Mouse (Mus musculus) liver, adult 2 months (tissue): Measurements from ENCODE around the gene Chpf.

Experiments used
- CTCF ChIP-seq: fragments of 200-500 bp; IDR thresholded peaks from 2 replicates; pipeline ENCODE4 v1.5.1; 2011; ENCODE audit warnings: low read depth, low read length, control low read depth
- POLR2A ChIP-seq: fragments of 200-500 bp; IDR thresholded peaks from 2 replicates; pipeline ENCODE4 v1.6.1; 2011; ENCODE audit warnings: low read length, control low read depth; ENCODE audit not compliant: insufficient read depth; ENCODE audit errors: extremely low read depth

DNA sequence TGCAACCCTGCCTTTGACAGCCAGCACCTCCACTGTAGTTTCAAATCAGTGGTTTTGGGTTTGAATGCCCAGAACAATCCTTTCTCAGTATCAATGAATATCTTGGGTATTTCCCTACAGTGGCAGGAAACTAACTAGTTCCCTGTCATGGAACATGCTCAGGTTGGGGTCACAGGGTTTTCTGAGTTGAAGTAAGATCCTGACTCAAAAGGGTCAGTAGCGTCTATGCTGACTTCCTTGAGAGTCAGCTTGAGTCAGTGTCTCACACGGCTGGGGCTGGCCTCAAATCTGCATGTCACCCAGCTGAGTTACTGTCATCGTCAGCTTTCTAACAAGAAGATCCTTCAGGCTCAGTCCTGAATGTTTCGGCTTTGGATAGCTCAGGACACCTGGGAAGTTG, 19.8 kb upstream of the Chpf start:
- TF ChIP-seq POLR2A (no peak), CTCF (no peak)
